Mouse (Mus musculus) heart, postnatal 14 days (tissue): ENCODE measurements at regions not wholly inside any gene's neighbourhood (a gene's known extent, or its start where the extent isn't known, plus 50 kb on each side); places are given as distances from the start of the nearest gene placed in this dataset.
A peak's percentile ranks its signal among the peaks of the same experiment; 100 is the strongest.

Experiments
- DNase-seq, 2 experiments: peaks; one replicate each; pipeline ENCODE4 v3.0.0; 2021 to 2022
- intact Hi-C: fragments of 180-260 bp; cut with DNase I; formaldehyde crosslinking; loops from one replicate; pipeline ENCODE4 v1.15.1; 2025

DNA sequence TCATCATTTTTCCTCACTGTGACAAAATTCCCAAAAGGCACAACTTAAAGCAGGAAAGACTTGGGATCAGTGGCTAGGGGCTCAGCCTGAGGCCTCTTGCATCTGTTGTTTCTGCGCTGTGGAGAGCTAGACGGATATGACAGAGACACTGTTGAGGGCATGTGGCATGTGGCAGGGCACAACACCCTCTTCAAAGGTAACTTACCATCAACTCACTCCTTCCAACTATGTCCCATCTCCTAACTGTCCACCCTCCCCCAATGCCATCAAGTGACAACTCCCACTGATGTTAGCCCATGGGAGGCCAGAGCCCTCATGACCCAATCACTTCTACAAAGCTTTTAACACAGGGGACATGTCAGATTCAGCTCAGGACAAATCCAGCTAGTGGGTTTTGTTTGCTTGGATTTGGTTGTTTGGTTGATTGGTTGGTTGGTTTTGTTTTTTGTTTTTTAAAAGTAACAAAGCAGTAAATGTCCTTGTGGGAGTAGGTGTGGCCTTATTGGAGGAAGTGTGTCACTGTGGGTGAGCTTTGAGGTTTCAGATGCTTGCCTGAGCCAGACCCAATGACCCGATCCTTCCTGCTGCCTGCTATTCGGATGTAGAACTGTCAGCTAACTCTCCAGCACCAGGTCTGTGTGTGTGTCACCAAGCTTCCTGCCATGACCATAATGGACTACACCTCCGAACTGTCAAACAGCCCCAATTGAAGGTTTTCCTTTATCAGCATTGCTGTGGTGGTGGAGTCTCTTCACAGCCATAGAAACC, 53.2 kb upstream of the Lef1 start:
- intact Hi-C loops: no loop called here
- no peak for DNase-seq

DNA sequence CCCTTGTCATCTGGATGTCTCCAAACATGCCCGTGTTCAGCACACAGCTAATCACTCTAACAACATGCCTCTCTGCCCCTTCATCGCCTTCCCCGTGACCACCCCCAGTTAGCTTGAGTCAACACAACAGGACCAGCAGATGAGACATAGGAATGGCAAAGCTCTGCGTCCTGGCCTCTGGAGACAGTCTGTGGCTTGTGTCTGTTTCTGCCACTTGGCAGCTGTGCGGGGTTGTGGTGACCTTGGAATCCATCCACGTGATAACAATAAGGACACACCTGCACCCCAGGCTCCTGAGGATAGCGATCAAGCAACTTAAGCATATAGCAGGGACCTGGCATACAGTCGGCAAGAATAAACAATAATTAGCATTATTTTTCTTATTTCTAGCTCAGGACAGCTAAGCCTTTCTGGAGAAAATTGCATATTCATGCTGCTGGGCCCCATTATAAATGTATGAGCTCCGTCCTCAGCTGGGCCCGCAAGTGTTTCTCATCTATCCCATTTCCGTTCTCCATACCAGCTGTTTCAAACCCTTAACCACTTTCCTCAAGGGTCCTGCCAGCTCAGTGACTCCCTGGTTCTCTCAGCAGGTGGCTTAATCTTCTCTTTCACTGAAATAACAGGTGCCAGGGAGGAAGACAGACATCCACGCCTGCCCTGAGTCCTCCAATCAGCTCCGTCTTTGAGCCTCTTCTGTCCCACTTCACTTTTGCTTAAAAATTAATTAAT, 55.9 kb upstream of the Lef1 start:
- intact Hi-C loops: no loop called here
- DNase-seq: no peak

DNA sequence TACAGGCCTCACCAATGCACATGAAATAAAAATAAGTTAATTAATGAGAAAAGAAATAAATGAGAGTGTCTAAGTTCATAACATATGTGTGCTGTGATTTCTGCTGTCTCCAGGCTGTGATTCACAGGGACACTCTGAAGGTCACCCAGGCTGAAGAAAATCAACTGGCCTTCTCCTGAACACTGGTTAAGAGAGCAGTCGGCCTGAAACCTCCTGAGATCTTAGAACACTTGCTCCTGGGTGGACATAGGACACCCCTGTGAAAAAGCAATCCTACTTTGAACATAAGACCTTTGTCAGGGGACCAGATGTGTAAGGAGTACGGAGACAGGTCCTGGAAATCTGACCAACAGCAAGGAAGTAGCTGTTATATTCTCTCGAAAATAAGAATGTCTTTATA, 62.6 kb upstream of the Lef1 start:
- intact Hi-C loops: no loop called here

DNA sequence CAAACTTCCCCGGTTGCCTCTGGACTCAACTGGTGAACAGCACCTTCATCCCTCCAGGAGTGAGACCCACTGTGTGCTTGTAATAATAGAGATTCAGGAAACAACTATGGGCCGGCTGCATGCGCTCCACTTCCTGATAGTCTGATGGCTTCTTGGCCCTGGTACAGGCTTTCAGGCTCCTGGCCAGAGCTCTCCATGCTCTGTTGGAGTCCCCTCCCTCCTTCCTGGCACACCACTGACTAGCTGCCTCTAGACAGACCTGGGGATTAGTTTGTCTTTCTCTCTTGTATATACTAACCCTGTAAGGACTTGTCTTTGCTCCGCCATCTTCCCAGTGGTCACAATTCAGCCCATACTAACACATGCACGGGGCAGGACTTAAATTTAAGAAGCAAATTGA, 63.9 kb upstream of the Lef1 start:
- DNase-seq: peak; percentile 42 to 71
- intact Hi-C loops: no loop called here

More for the DNA sequence above, 62.6 kb upstream of the Lef1 start:
- no peak for DNase-seq

DNA sequence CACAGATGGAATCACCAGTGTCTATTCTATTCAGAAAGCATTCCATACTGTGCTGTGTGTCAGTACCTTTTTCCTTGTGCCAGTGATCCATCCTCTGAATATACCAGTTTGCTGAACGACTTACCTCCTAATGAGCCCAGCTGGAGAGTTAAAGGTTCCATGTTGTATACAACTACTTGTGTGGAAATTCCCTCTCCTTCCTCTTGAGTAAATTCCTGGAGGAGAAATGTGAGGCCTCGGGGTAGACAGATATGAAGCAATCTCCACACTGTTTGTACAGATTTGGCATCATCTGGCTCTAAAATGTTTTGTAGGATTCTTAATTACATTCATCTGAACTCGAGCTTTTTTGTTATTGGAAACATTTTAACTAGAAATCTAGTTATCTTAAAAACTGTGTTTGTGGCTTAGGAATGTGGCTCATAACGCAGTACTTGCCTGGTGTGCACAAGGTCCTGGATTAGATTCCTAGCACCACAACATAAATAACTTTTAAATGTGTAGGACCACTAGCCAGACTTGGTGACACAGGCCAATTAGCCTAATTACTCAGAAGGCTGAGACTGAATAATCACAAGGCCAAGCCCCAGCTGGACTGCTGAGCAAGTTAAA, 70.0 kb upstream of the Lef1 start:
- intact Hi-C loops: no loop called here

DNA sequence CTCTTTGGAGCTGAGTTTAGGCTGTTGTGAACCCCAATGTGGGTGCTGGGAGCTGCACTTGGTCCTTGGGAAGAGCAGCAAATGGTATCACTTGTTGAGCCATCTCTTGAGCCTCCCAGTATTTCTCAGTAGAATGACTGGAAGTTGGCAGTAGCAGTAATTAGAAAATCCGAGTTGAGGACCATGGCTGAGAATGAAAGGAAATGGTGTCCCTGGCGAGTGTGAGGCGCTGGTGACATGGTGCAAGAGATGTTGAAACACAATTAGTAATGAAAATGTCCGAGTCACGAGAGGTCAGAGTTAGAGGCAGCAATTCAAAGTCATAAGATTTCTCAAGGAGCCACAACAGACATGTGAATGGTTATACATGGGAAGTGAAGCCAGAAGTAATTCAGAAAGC, 73.2 kb upstream of the Lef1 start:
- intact Hi-C loops: no loop called here
- DNase-seq: no peak

More for the DNA sequence above, 70.0 kb upstream of the Lef1 start:
- DNase-seq: no peak

DNA sequence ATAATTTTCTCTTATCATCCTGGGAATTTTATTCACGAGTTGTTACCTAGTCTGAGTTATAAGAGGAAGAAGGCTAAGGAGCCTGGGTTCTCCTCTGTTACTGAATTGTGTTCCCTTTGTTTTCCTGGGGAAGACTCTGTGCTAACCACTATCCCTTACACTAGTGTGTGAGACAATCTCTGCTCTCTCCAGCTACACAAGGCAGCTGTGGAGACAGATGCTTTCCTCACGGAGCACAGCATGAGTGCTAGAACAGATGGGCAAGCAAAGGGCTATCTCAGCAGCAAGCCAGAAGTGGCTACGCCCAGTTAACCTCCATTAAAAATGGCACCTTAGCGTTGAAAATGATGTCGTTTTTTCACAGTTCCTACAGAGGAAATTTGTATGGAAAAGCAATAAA, 75.5 kb upstream of the Lef1 start:
- no peak for DNase-seq
- intact Hi-C loops: no loop called here

DNA sequence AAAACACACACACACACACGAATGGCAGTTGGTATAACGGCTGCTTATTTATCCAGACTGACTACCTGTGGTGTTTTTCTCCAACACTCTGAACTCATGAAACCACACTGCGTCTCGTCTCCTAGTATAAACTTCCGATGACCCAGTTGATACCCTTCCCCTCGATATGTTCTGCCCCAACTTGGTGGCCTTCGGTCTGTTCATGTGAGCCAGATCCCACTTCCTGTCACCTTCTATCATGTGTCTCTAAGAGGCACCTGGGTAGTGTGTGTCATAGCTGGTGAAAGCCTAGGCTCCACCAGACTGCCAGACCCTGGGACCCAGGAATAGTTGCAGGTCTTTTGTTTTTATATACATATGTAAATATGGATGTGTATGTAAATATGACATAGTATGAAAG, 83.9 kb upstream of the Lef1 start:
- DNase-seq: no peak
- intact Hi-C loops: no loop called here

DNA sequence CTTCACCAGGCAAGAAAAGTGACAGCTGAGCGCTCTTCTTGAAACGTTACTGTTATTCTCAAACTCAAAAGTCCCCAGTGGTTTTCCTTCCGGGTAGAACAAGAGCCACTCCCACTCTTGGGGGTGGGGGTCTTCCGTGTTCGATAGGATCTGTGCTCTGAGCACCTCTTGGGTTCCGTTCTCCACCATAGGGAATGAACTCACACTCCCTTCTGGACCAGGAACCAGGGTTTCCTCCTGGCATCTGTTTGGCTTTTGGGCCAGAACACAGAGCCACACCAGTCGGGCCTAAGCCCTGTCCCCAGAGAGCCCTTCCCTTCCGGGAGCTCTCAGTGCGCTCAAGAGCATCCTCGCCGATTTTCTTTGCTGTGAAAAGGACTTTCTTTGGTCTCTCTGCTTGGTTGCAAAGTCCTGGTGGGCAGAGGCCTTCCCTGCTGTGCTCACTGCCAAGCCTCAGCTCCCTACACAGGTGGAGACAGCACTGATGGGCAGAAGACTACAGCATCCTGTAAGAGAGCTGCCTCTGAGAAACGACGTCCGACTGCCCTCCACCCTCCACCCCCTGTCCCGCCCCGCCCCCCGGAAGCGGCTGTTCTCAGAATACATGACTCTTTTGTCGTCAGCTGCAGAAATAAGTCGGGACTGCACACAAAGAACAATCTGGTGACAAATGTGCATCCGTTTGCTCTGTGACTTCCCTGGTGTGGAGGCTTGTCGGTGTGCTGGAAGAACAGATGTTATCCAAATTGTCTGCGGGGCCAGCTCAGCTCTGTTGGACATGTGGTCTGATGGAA, 90.9 kb upstream of the Lef1 start:
- intact Hi-C loops: no loop called here
- peak; percentile 38 to 53 for DNase-seq

DNA sequence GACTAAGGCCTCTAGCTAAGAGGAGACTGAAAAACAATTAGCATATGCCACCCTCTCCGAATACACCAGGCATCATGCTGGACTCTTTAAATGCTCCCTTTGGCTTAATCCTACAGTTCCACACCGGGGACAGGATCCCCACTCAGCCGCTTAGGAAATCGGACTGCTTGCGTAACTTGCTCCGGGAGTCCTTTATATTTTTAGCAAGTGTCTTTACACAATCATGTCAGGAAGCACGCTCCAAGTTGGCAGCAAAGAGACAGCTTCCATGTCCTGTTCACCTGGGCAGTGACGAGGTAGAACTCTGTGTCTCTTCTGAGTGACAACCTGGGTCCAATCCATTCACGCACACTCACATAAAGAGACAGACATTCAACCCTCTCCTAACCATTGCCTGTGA, 92.4 kb upstream of the Lef1 start:
- intact Hi-C loops: no loop called here
- no peak for DNase-seq

DNA sequence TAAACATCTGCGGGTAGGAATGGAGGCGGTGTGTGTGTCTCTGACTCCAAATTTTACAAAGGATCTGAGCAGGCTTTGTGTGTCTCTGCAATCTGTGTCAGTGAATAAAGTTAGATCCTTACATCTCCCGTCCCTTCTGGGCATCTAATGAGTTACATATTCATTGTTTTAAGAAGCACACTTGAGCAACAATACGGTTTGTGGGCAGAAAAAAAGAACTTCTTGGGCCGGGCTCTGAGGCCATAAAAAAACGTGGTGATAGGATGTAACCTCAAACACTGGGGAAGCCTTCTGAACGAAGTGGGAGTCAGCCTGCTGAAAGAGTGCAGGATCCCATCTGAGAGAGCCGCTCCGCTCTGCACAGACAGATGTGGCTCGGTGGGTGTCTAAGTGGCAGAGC, 94.2 kb upstream of the Lef1 start:
- DNase-seq: no peak
- intact Hi-C loops: no loop called here

DNA sequence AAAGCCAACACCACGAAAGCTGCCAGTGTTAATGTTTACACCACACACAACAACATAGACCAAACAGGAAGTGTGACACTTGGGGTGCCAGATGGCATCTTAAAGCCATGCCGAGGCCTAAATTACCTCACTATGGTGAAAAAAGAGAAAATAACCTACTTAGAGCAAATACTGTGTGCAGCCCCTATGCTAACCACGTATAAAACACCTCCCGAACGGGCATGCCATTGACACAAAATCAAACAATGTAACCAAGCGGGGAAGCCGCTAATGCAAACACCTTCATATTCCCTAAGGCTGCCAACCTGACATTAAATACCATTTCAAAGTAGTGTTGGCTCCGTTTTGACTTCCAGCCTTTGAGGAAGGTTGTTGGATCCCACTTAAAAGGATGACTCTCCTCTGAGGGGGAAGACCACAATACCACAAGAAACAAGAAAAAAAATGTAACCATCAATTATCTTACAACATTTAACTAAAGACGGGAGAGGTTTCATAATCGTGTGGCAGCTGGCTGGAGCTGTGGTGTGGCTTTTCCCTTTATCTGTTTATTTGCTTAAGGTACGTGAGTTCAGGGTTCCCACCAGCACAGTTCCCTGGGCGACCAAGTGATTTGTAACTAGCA, 96.1 kb upstream of the Lef1 start:
- no peak for DNase-seq
- intact Hi-C loops: no loop called here

DNA sequence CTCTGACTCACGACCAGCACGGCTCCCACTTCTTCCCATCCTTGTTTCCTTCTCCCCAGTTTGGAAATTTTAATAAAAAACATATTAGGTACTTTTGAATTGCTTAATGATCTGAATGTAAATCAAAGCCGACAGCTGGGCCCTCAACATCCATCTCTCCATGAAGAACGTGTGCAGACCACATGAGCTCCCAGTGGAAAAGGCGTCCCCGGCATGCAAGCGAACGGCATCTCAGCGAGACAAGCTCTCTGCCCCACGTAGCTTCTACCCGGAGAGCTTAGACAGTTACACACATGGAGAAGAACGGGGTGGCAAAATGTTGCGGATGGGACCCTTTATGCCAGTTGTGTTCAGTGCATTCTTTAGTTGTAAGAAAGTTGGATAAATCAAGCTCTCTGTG, 109.6 kb upstream of the Lef1 start:
- intact Hi-C loops: no loop called here
- DNase-seq: no peak

DNA sequence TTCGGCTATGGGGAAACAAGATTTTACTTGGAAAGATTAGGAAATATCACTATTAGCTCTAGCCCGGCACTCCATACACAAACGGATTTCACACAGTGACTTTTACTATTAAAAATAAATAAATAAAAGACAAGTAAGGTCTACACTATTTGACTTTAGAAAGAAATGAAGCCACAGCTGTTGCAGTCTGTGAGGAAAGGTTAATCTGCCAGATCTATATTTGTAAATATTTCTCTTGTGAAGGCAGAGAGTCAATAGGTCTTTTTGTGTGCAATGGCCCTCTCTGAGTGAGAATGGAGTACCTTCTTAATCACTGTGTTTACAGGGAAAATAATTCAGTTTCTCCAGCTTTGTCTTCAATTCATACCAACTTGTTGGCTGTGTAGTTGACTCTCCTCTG, 110.0 kb upstream of the Lef1 start:
- intact Hi-C loops: no loop called here
- DNase-seq: no peak

DNA sequence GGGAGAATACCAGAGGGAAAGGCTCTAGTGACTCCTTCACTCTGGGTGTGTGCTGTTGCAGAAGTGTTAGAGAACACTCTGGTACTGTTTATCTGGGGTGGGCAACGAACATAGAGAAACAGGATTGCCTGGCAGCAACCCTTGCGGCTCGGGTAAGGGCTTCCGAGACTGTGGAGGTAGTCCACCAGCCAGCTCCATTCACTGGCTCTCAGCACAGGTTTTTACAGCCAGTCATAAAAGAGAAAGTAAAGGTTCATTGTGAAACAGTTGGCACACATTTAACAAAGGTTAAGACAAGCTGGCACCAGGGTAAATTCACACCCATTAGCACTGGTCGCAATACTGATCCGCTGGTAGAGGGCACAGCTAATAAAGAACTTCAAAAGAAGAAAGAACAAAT, 110.5 kb upstream of the Lef1 start:
- intact Hi-C loops: no loop called here
- DNase-seq: no peak

DNA sequence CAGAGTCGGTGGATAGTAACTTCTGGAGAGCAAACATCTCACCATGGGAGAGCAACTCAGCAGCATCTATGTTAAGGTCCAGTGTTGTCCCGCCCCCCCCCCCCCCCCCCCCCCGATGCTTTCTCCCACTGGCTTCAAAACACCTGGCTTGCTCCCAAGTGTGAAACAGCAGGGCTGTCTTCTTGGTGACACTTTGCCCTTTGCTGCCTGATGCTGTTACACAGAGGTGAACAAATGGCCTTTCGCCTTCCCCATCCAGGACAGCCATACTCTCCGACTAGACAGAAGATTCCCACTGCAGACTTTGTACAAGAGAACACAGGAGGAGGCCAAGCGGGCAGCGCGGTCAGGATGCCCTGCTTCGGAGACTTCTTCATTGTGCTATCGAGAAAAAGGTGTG, 111.8 kb upstream of the Lef1 start:
- DNase-seq: no peak
- intact Hi-C loops: no loop called here

DNA sequence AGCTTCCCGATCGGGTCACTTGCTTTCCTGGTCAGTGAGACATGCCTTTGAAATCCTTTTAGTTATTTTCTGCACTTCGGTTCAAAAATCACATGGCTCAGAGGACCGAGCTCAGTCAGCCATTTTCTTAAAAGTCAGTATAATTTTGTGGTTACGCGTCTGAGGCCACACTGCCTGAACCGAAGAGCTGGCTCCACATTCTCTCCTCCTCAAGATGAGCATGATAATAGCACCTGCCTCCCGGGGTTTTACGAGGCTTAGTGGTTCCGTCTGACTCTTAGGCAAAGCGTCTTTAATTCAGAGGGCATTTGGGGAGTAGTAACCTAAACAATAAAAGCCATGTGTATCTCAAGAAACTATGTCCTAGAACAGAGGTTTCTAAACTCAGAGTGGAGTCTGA, 113.5 kb upstream of the Lef1 start:
- DNase-seq: no peak
- intact Hi-C loops: no loop called here

DNA sequence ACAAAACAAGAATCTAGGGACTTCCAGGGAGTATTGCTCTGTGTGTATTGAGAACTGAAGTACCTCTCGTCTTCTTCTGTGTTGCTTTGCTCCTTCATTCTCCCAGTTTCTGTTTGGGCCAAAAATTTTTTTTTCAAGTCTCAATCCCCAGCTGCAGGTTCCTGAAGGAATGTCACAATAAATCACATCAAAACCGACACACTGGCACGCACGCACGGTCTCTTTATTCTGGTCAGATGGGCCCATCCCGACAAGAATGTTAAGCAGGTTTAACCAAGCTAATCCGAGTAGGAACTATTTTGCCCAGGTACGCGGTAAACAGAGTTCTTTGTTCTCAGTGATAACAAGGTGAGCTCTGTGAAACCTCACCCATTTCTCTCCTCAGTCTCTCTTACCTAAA, 118.3 kb upstream of the Lef1 start:
- no peak for DNase-seq
- intact Hi-C loops: no loop called here

DNA sequence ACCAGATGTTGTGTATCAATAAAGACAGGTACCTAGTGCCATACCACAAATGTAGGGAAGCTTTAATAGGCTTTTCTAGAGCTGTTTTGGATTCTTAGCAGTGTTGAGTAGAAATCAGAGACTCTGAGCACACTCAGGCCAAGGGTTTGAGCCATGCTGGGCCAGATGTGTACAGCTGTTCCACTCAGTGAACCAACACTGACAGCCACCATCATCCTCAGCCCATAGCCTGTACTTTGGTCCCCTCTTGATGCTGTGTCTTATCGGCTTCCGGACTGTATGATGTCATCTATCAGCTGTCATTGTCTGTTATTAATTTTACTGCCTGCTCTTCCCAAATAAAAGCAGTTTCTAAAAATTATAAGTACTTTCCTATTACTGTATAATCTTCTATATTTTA, 123.6 kb upstream of the Lef1 start:
- peak; percentile 43 to 46 for DNase-seq

DNA sequence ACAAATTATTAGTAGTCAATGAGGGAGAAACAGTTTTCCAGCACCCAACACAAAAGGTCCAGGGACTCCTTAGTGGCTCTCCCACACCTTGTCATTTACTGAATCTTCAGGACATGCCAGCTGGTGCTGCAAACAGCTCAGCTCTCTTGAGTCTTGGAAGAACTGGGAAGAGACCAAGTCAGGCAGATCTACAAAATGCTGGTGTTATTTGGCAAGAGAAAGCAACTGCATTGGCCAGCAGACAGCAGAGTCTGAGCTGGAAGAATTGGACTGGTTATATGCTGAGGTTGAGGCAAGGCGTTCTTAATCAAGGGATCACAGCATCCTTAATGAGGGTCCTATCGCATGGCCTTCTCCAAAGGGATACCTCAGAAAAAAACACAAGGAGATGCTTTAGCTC, 124.2 kb upstream of the Lef1 start:
- peak; percentile 8 to 12 for DNase-seq
- intact Hi-C loops: no loop called here

More for the DNA sequence above, 123.6 kb upstream of the Lef1 start:
- intact Hi-C loops: no loop called here

DNA sequence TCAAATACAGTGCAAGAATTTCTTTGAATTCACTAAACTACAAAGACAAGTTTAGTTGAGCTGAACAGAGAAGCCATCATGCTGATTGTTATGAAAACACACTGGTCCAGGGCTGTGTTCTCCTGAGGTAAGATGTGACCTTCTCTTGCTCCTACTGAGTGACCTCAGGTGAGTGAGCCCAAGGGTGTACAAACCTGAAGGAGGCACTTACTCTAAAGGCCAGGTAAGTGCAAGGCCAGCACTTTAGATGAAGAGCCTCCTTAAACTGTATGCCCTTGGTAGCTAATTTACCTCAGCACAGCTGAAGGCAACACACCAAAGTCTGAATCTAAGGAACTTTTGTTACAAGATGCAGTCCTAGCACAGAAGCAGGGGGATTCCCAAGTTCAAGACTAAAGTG, 128.7 kb upstream of the Lef1 start:
- intact Hi-C loops: no loop called here
- DNase-seq: no peak
